Mouse (Mus musculus) ES-Bruce4 (cell line): ENCODE results near the gene Slco4a1.
A peak's percentile ranks its signal among the peaks of the same experiment; 100 is the strongest.

Experiments used
- CTCF ChIP-seq: IDR thresholded peaks from one replicate; pipeline ENCODE4 v1.8.1; 2011; ENCODE audit warnings: low read depth, low read length
- EP300 ChIP-seq: IDR thresholded peaks from 2 replicates; pipeline ENCODE4 v1.6.1; 2011; ENCODE audit warnings: low read depth, low read length; ENCODE audit not compliant: insufficient read depth
- POLR2A ChIP-seq: IDR thresholded peaks from one replicate; pipeline ENCODE4 v1.8.1; 2011; ENCODE audit warnings: low read length; ENCODE audit not compliant: insufficient read depth

DNA sequence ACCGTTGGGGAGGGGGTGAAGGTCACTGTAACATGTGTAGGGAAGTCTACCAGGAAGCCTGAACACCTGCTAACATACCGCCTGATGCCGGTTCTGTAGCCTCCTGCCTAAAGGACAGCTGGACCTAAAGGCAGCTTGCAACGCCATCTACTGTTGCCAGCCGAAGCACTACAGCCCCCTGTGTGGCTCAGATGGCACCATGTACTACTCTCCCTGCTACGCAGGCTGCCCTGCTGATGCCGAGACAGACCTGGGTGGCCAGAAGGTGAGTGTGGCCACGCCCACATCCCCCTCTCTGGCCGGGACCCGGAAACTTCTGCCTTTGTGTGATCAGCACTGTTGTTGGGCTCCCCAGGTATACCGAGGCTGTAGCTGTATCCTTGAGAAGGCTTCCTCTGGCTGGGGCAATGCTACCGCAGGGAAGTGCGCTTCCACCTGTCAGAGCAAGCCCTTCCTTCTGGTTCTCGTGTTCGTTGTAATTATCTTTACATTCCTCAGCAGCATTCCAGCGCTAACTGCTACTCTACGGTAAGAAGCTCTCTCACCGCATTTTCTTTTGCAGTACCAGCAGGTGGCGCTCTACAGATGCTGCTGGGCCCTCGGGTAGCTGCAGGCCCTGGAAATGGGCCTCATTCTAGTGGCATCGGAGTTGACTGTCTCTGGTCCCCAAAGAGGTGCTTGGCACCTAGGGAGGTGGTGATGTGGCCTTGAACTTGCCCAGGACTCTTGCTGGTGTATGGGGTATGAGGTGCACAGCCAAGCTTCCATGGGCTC lies 16.4 kb downstream of the Slco4a1 start:
- TF ChIP-seq POLR2A (no peak), CTCF (peak; percentile 81), EP300 (no peak)
